Comparison of ENCODE assay signal across 8 mouse cellular contexts in genomic region chr16:90167646-90168045, GRCm38 (mm10). TPM values are rescaled to one million over a fixed set of nuclear protein-coding genes. Genes with fewer than 3 reads are reported as not detected.
A peak's percentile ranks its signal among the peaks of the same experiment; 100 is the strongest.
DNase-seq lines count a peak whose midpoint lies in the region; ATAC-seq lines count a peak whose summit lies in the region.

No protein-coding gene starts in this region.

- H3K27ac ChIP-seq in intestine, embryonic 14.5 days (ENCODE audit: low read depth): no peak overlapping the region
- no peak overlapping the region for H3K27ac ChIP-seq in intestine, embryonic 16.5 days (ENCODE audit: low read length)

- no peak overlapping the region for H3K4me2 ChIP-seq in intestine, embryonic 14.5 days (ENCODE audit: low read length)
- no peak overlapping the region for H3K4me2 ChIP-seq in intestine, embryonic 16.5 days (ENCODE audit: low read depth, low read length)

- 38% methylated on average over 10 of the region's 10 CpGs for WGBS in intestine, embryonic 14.5 days
- 31% methylated on average over 10 of the region's 10 CpGs for WGBS in intestine, embryonic 16.5 days

- H3K9me3 ChIP-seq in intestine, embryonic 14.5 days (ENCODE audit: control insufficient read depth, low read length): no peaks in the 10 kb centered on the region
- no peaks in the 10 kb centered on the region for H3K9me3 ChIP-seq in intestine, embryonic 16.5 days (ENCODE audit: control insufficient read depth, low read length)

- no peak overlapping the region for H3K4me3 ChIP-seq in intestine, embryonic 14.5 days (ENCODE audit: low read depth, low read length)
- H3K4me3 ChIP-seq in intestine, embryonic 16.5 days (ENCODE audit: low read length): no peak overlapping the region

- ATAC-seq in intestine, embryonic 14.5 days (replicated peaks; ENCODE audit: low FRiP score, low TSS enrichment, low read depth): no peak
- ATAC-seq in intestine, embryonic 16.5 days: no peak
- ATAC-seq in megakaryocyte, adult 5-6 weeks (ENCODE audit: poor library complexity, severe bottlenecking): peak; percentile 92

- intact Hi-C loops in gastrocnemius, postnatal 36 days (cut with DNase I): loop anchor here (1.0 to 5.0 kb wide), 3 partner anchors 225 to 390 kb away; no protein-coding TSS in a partner anchor

- no peaks in the 10 kb centered on the region for H3K27me3 ChIP-seq in intestine, embryonic 14.5 days (replicated peaks; ENCODE audit: control insufficient read depth, insufficient read depth, low read length)
- H3K27me3 ChIP-seq in intestine, embryonic 16.5 days (replicated peaks; ENCODE audit: control insufficient read depth, insufficient read depth, low read length): no peaks in the 10 kb centered on the region

- H3K36me3 ChIP-seq in intestine, embryonic 14.5 days (ENCODE audit: control insufficient read depth, insufficient read depth, low read length): no peaks in the 10 kb centered on the region
- no peaks in the 10 kb centered on the region for H3K36me3 ChIP-seq in intestine, embryonic 16.5 days (ENCODE audit: control insufficient read depth, insufficient read depth, low read length)

- H3K4me1 ChIP-seq in intestine, embryonic 14.5 days (replicated peaks; ENCODE audit: control insufficient read depth, insufficient read depth, low read length): no peaks in the 10 kb centered on the region
- H3K4me1 ChIP-seq in intestine, embryonic 16.5 days (ENCODE audit: control insufficient read depth, insufficient read depth, low read length): no peaks in the 10 kb centered on the region

- peak; percentile 94 for DNase-seq in intestine, embryonic 14.5 days (ENCODE audit: low spot score)
- peak; percentile 49 for DNase-seq in adrenal gland, adult 8-10 months
- peak; percentile 94 for DNase-seq in embryo, embryonic 10.5 days (ENCODE audit: low spot score)
- DNase-seq in gastrocnemius, postnatal 36 days: peak; percentile 24 to 60
- peak; percentile 58 to 82 for DNase-seq in layer of hippocampus, adult 8-10 months (ENCODE audit: low spot score in 2 of 2)
- peak; percentile 35 to 56 for DNase-seq in spleen, postnatal 36 days (ENCODE audit: low spot score in 2 of 2)

- H3K9ac ChIP-seq in intestine, embryonic 14.5 days (ENCODE audit: low read length): no peak overlapping the region
- no peak overlapping the region for H3K9ac ChIP-seq in intestine, embryonic 16.5 days (ENCODE audit: low read depth, low read length)

RNA-seq across cellular contexts. Expression of gene Tiam1, which starts 24.1 kb away (rescaled TPM):
- polyA plus RNA-seq in intestine, embryonic 14.5 days (2014; fragmentation: Nextera tagmentation; extraction: Ambion mirVana): 21.4 and 23.3 TPM in 2 replicates
- 7.4 and 8.1 TPM in 2 replicates for polyA plus RNA-seq in intestine, embryonic 16.5 days (2015; fragmentation: Nextera tagmentation; extraction: Ambion mirVana)
- 100 to 1,000 TPM in 1 of 4 experiments, 10 to 100 TPM in 3; 69.6 to 107 (median 85.5) TPM for total RNA-seq in adrenal gland, adult 8-10 months (2022)
- 10 to 100 TPM in 1 of 2 experiments, 1 to 10 TPM in 1; 4.6 to 10.5 TPM for total RNA-seq in gastrocnemius, postnatal 36 days (2021)
- total RNA-seq in layer of hippocampus, adult 8-10 months (2022): 100 to 1,000 TPM; 103 to 125 (median 116) TPM
- total RNA-seq in megakaryocyte, adult 5-6 weeks (2015): 61.3 and 80.9 TPM in 2 replicates
- total RNA-seq in megakaryocyte, adult 5-6 weeks (2017): 60.0 and 74.7 TPM in 2 replicates

RNA-seq across cellular contexts. Expression of gene Sod1, which starts 52.9 kb away (rescaled TPM):
- 1,317 and 1,355 TPM in 2 replicates for polyA plus RNA-seq in intestine, embryonic 14.5 days (2014; fragmentation: Nextera tagmentation; extraction: Ambion mirVana)
- polyA plus RNA-seq in intestine, embryonic 16.5 days (2015; fragmentation: Nextera tagmentation; extraction: Ambion mirVana): 1,142 and 1,262 TPM in 2 replicates
- 1,000 to 10,000 TPM; 1,130 to 1,752 (median 1,322) TPM for total RNA-seq in adrenal gland, adult 8-10 months (2022)
- total RNA-seq in gastrocnemius, postnatal 36 days (2021): 100 to 1,000 TPM; 269 to 291 TPM
- total RNA-seq in layer of hippocampus, adult 8-10 months (2022): 100 to 1,000 TPM; 356 to 433 (median 388) TPM
- 695 and 733 TPM in 2 replicates for total RNA-seq in megakaryocyte, adult 5-6 weeks (2015)
- total RNA-seq in megakaryocyte, adult 5-6 weeks (2017): 791 and 806 TPM in 2 replicates

Comparison
In these comparisons a context has a peak if more than half of its experiments do, and no peak if none do; other contexts are left out.
1. DNase-seq: peak in every context shown above with its lines; median percentile 94 in intestine, embryonic 14.5 days; 94 in embryo, embryonic 10.5 days; 70 in layer of hippocampus, adult 8-10 months; 49 in adrenal gland, adult 8-10 months; 46 in spleen, postnatal 36 days; 42 in gastrocnemius, postnatal 36 days.
2. RNA of gene Tiam1, which starts 24.1 kb away (total RNA-seq): 103 to 125 TPM in layer of hippocampus, adult 8-10 months, 69.6 to 107 TPM in adrenal gland, adult 8-10 months and 60.0 to 80.9 TPM in megakaryocyte, adult 5-6 weeks; 4.6 to 10.5 TPM in gastrocnemius, postnatal 36 days; every median in the first group is over 4 times any median in the second.